Mouse (Mus musculus) neural tube, embryonic 11.5 days (tissue): ENCODE data around the gene Xrcc4. TPM values are rescaled to one million over a fixed set of nuclear protein-coding genes. Genes with fewer than 3 reads are reported as not detected.

Experiments
- ATAC-seq: fragments of 200-750 bp; cut with Nextera tagmentation; 2 replicates; pipeline ENCODE4 v1.8.0; 2017; ENCODE audit warnings: moderate number of reproducible peaks, mild to moderate bottlenecking, moderate TSS enrichment, moderate library complexity; ENCODE audit not compliant: insufficient read depth, low FRiP score, low TSS enrichment
- DNase-seq: peaks from one replicate; pipeline ENCODE4 v3.0.0-alpha.2; 2015; ENCODE audit warnings: low spot score
- H3K27ac ChIP-seq: fragments of 300-500 bp; sonication (generic); 2 replicates; pipeline ENCODE4 v1.5.1; 2014; ENCODE audit warnings: low read depth, mild to moderate bottlenecking, low read length
- H3K27me3 ChIP-seq: fragments of 300-500 bp; sonication (generic); 2 replicates; pipeline ENCODE4 v1.6.1; 2014; ENCODE audit warnings: mild to moderate bottlenecking, low read length, mixed read lengths; ENCODE audit not compliant: control insufficient read depth, insufficient read depth
- H3K36me3 ChIP-seq: fragments of 300-500 bp; sonication (generic); 2 replicates; pipeline ENCODE4 v1.6.1; 2014; ENCODE audit warnings: mild to moderate bottlenecking, low read length, moderate library complexity, mixed read lengths; ENCODE audit not compliant: control insufficient read depth, insufficient read depth
- H3K4me1 ChIP-seq: fragments of 300-500 bp; sonication (generic); 2 replicates; pipeline ENCODE4 v1.6.1; 2014; ENCODE audit warnings: low read length, mixed read lengths; ENCODE audit not compliant: control insufficient read depth, insufficient read depth
- H3K4me2 ChIP-seq: fragments of 300-500 bp; sonication (generic); 2 replicates; pipeline ENCODE4 v1.6.1; 2014; ENCODE audit warnings: low read depth, mild to moderate bottlenecking, moderate library complexity
- H3K4me3 ChIP-seq: fragments of 300-500 bp; sonication (generic); 2 replicates; pipeline ENCODE4 v1.5.1; 2014; ENCODE audit warnings: low read depth, low read length
- H3K9ac ChIP-seq: fragments of 300-500 bp; sonication (generic); 2 replicates; pipeline ENCODE4 v1.6.1; 2014; ENCODE audit warnings: mild to moderate bottlenecking, low read length
- H3K9me3 ChIP-seq: fragments of 300-500 bp; sonication (generic); 2 replicates; pipeline ENCODE4 v1.6.1; 2016; ENCODE audit warnings: low read length; ENCODE audit not compliant: control insufficient read depth
- WGBS: fragments of 180-500 bp; shearing (Covaris S2); extraction: QIAGEN DNeasy Blood & Tissue Kit; methylation state at CpG from one replicate; pipeline ENCODE4 v1.1.7; 2014; 5-methylcytosine and 5-hydroxymethylcytosine counted together
- polyA plus RNA-seq: library from polyadenylated mRNA; unstranded; fragments of >200 nt; fragmentation: Nextera tagmentation; extraction: Ambion mirVana; gene quantifications from 2 replicates; pipeline ENCODE4 v1.2.1, GENCODE M21; 2014

Xrcc4 gene
- polyA plus RNA-seq, 1 experiment from 2014 or later = 8.3 TPM

DNA sequence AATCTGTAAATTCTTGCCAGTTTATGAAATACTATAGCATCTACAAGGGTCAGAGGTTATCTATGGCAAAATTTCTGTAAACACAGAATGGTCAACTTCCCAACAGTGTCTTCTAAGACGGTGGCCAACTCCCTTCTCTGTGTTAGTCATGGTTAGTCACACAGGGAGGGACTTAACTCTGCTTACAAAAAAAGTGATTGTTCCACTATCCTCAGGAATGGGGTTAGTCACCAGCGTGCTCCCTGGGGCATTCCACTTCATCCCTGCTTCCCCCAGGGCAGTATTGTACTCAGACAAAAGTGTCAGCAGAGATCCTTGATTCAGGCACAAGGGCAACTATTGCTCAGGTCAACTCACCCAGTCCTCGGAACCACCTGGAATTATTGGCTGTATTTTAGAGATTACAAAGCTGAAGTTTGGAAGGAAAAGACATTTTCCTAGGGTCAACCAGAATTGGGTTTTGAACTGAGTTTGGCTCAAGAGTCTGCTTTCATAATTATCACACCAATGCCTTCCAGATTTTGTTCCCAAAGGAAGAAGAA lies 260.9 kb downstream of the Xrcc4 start:
- H3K4me2 ChIP-seq = no peak overlapping the region
- H3K36me3 ChIP-seq = no peaks in the 10 kb centered on the region
- no peak overlapping the region for H3K9ac ChIP-seq
- no peaks in the 10 kb centered on the region for H3K9me3 ChIP-seq
- H3K27me3 ChIP-seq = no peaks in the 10 kb centered on the region
- WGBS = 46% methylated on average over 3 of the region's 3 CpGs
- no peak for DNase-seq
- ATAC-seq = no peak
- H3K27ac ChIP-seq = no peak overlapping the region
- no peak overlapping the region for H3K4me3 ChIP-seq
- no peaks in the 10 kb centered on the region for H3K4me1 ChIP-seq

DNA sequence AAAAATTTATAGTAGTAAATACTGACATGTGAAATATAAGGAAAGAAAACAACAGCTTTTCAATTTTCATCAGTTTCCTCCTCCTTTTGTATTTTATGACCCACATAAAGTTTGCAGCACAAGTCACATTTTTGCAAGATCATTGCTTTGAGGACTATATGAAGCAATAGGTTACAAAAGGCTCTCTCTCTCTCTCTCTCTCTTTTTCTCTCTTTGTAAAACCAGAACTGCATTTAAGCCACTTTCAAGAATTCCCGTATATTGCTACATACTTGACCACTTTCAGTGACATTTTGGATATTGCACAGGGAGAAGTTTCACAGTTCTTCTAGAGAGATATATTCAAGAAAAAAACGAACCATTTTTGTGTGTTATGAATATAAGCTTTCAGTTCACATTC lies 261.6 kb downstream of the Xrcc4 start:
- Histone ChIP-seq H3K9me3 (no peaks in the 10 kb centered on the region), H3K4me2 (no peak overlapping the region), H3K9ac (no peak overlapping the region), H3K4me1 (no peaks in the 10 kb centered on the region), H3K27me3 (no peaks in the 10 kb centered on the region), H3K4me3 (no peak overlapping the region), H3K27ac (no peak overlapping the region), H3K36me3 (no peaks in the 10 kb centered on the region)
- no peak for ATAC-seq
- no peak for DNase-seq
- WGBS = 88% methylated on average over 2 of the region's 2 CpGs

DNA sequence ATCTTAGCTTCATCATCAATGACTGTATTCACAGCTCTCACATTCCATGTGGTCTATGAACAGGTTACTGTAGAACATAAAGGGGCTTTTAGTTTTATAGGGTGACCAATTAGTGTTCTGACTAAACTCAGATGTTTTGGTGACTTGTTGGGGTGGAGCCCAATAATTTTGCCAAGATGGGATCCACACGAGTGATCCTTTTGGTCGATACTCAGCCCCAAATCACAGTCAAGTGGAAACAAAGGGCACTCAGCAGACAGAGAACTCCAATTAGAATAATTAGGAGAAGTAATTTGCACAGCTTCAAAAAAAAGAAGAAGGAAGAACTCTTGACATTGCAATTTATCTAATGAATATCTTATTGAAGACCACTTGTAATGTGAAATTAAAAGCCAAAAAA lies 274.9 kb downstream of the Xrcc4 start:
- 76% methylated on average over 2 of the region's 2 CpGs for WGBS

DNA sequence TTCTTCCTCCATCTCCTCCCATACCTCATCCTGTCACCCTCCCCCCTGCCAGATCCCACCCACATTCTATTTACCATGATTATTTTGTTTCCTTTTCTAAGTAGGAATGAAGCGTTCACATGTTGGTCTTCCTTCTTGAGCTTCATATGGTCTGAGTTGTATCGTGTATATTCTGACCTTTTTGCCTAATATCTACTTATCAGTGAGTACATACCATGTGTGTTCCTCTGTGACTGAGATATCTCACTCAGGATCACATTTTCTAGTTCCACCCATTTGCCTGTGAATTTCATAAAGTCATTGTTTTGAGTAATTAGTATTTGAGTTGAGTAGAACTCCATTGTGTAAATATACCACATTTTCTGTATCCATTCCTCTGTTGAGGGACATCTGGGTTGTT lies 277.2 kb downstream of the Xrcc4 start:
- DNase-seq (no peak), ATAC-seq (no peak)
- Histone ChIP-seq H3K9me3 (no peaks in the 10 kb centered on the region), H3K4me2 (no peak overlapping the region), H3K27me3 (no peaks in the 10 kb centered on the region), H3K27ac (no peak overlapping the region), H3K36me3 (no peaks in the 10 kb centered on the region), H3K4me3 (no peak overlapping the region), H3K4me1 (no peaks in the 10 kb centered on the region), H3K9ac (no peak overlapping the region)
- 98% methylated on average over 2 of the region's 2 CpGs for WGBS

More for the DNA sequence above, 274.9 kb downstream of the Xrcc4 start:
- Histone ChIP-seq H3K4me1 (no peaks in the 10 kb centered on the region), H3K27me3 (no peaks in the 10 kb centered on the region), H3K27ac (no peak overlapping the region), H3K4me2 (no peak overlapping the region), H3K4me3 (no peak overlapping the region), H3K9ac (no peak overlapping the region), H3K9me3 (no peaks in the 10 kb centered on the region), H3K36me3 (no peaks in the 10 kb centered on the region)
- no peak for ATAC-seq
- no peak for DNase-seq

DNA sequence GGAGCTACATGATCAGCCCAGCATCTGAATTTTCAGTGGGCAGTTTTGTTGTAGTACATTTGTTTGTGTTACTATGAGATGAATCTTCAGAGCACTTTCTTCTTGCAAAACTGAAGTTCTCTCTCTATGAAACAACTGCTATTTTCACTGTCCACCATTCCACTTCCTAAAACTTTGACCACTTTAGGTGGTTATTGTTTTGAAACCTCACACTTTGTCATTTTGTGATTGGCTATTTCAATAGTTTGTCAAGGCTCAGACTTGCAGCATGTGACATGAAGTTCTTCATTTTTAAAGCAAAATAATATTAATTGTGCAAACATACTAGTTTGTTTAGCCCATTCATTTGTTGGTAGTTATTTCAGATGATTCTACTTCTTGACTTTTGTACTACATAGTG lies 280.4 kb downstream of the Xrcc4 start:
- Histone ChIP-seq H3K27ac (no peak overlapping the region), H3K9ac (no peak overlapping the region), H3K4me2 (no peak overlapping the region), H3K4me3 (no peak overlapping the region), H3K4me1 (no peaks in the 10 kb centered on the region), H3K9me3 (no peaks in the 10 kb centered on the region), H3K36me3 (no peaks in the 10 kb centered on the region), H3K27me3 (no peaks in the 10 kb centered on the region)
- no peak for ATAC-seq
- no peak for DNase-seq

DNA sequence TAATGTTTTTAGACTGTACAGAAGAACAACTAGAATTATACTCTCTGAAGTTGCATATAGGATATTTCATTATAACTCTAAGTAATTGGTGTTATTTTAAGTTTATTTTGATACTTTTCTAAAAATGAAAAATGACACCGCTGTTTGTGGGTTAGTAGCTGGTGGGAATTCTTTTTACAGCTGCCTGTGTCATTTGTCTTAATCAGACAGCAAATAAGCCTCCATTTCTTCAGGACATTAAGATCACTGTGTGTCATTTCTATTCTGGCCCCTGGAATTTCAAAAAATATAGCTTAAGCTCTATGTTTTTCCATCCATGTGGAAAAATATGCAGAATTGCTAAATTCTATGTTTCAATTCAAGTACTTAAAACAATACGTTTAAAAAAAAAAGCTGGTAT lies 287.5 kb downstream of the Xrcc4 start:
- H3K27ac ChIP-seq = no peak overlapping the region
- no peaks in the 10 kb centered on the region for H3K9me3 ChIP-seq
- no peaks in the 10 kb centered on the region for H3K36me3 ChIP-seq
- no peaks in the 10 kb centered on the region for H3K27me3 ChIP-seq
- H3K4me3 ChIP-seq = no peak overlapping the region
- no peak overlapping the region for H3K9ac ChIP-seq
- no peak for ATAC-seq
- no peak overlapping the region for H3K4me2 ChIP-seq
- WGBS = 77% methylated on average over 2 of the region's 2 CpGs
- no peak for DNase-seq
- no peaks in the 10 kb centered on the region for H3K4me1 ChIP-seq

DNA sequence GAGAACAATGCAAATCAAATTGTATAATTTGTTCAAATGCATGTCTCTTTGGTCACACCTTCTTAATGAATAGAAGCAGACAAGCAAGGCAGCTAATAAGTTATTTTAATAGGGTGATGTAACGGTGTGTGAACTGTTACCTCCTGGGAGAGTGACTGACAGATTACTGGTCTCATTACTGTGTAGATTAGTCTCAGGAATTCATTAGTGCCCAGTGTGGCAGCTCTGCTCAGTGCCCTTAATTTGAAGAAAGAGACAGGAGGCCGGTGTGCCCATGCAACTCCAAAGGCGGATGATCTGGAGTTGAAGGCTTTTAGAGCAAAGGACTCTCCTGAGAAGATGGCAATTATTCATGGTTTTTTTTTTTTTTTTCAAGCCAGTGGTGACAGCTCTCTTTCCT lies 291.7 kb downstream of the Xrcc4 start:
- no peaks in the 10 kb centered on the region for H3K4me1 ChIP-seq

DNA sequence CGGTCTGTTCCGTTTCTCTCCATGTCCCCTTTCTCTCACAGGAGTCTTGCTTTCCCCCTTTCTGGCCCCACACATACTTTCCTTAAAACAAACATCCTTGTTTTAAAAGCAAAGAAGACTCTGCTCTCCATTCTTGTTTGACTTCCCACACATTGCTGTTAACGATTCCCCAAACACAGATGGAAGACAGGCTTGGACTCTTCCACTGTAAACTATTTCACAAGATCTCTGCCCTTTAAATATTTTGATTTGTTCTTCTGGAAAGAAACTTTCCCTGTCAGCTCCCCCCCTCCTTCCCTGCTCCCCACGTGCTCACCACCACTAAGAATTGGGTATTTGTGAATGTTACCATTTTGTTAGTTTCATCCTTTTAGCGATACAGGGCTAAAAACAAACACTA lies 297.9 kb downstream of the Xrcc4 start:
- Histone ChIP-seq H3K9ac (no peak overlapping the region), H3K4me3 (no peak overlapping the region), H3K9me3 (no peaks in the 10 kb centered on the region), H3K4me2 (no peak overlapping the region), H3K27me3 (no peaks in the 10 kb centered on the region), H3K36me3 (no peaks in the 10 kb centered on the region), H3K27ac (no peak overlapping the region), H3K4me1 (no peaks in the 10 kb centered on the region)
- no peak for ATAC-seq
- 59% methylated on average over 5 of the region's 5 CpGs for WGBS
- DNase-seq = no peak

More for the DNA sequence above, 291.7 kb downstream of the Xrcc4 start:
- DNase-seq (no peak), ATAC-seq (peak; percentile 74; the same call in 1 of the 2 replicates)
- Histone ChIP-seq H3K27me3 (no peaks in the 10 kb centered on the region), H3K9me3 (no peaks in the 10 kb centered on the region), H3K36me3 (no peaks in the 10 kb centered on the region), H3K27ac (no peak overlapping the region), H3K9ac (no peak overlapping the region), H3K4me2 (no peak overlapping the region), H3K4me3 (no peak overlapping the region)
- 37% methylated on average over 3 of the region's 3 CpGs for WGBS

- no peaks in the 10 kb centered on the region for H3K4me1 ChIP-seq
- ATAC-seq = no peak
- no peak overlapping the region for H3K4me3 ChIP-seq
- no peak overlapping the region for H3K27ac ChIP-seq
- no peak overlapping the region for H3K4me2 ChIP-seq
- 80% methylated on average over 2 of the region's 2 CpGs for WGBS
- H3K9ac ChIP-seq = no peak overlapping the region
- H3K9me3 ChIP-seq = no peaks in the 10 kb centered on the region
- H3K27me3 ChIP-seq = no peaks in the 10 kb centered on the region
- H3K36me3 ChIP-seq = no peaks in the 10 kb centered on the region
- no peak for DNase-seq
These were observed 306.5 kb downstream of the Xrcc4 start for GRCm38 (mm10) chr13:89782886-89783285.
